Mouse (Mus musculus): ENCODE results near the gene Syde2.

GRCm38 (mm10) chr3:145993481-145994201 is 6.0 kb downstream of the Syde2 start:
- TF ChIP-seq POLR2A (IDR thresholded peaks at IDR 0.05; ENCODE audit: insufficient read depth, low read length) (no peak), CTCF (IDR thresholded peaks at IDR 0.05; ENCODE audit: low read depth, low read length) (no peak)

Measured in ES-Bruce4 (cell line).